Mouse (Mus musculus): ENCODE data around the gene Snx15. TPM values are rescaled to one million over a fixed set of nuclear protein-coding genes. Genes with fewer than 3 reads are reported as not detected.

Snx15 gene
- total RNA-seq, 2 experiments from 2014 or later: 19.6 to 21.8 TPM

- no peak for DNase-seq
Measured at GRCm38 (mm10) chr19:6070571-6071250, 57.4 kb downstream of the Snx15 start.

GRCm38 (mm10) chr19:6069851-6070250, 58.3 kb downstream of the Snx15 start:
- DNase-seq: no peak

Other genes starting within 250 kb of the Snx15 start
- 1 to 10 TPM; 1.6 to 1.9 TPM for gene Tigd3, start 234.2 kb downstream of the Snx15 start, total RNA-seq (2021)
- gene Dpf2, start 215.3 kb downstream of the Snx15 start, total RNA-seq (2021): 100 to 1,000 TPM; 105 to 119 TPM
- 10 to 100 TPM; 10.8 to 11.2 TPM for gene Cdc42ep2, start 203.5 kb downstream of the Snx15 start, total RNA-seq (2021)
- gene Pola2, start 164.1 kb downstream of the Snx15 start, total RNA-seq (2021): 10 to 100 TPM; 21.3 to 28.0 TPM
- gene Slc22a20, start 142.2 kb downstream of the Snx15 start, total RNA-seq (2021): not detected
- 10 to 100 TPM; 31.3 to 40.0 TPM for gene Capn1, start 112.4 kb downstream of the Snx15 start, total RNA-seq (2021)
- 10 to 100 TPM; 40.5 to 43.7 TPM for gene Syvn1, start 81.7 kb downstream of the Snx15 start, total RNA-seq (2021)
- 10 to 100 TPM; 58.2 to 59.4 TPM for gene Mrpl49, start 70.5 kb downstream of the Snx15 start, total RNA-seq (2021)
- 1,000 to 10,000 TPM; 1,154 to 1,182 TPM for gene Fau, start 70.5 kb downstream of the Snx15 start, total RNA-seq (2021)
- gene Znhit2, start 67.1 kb downstream of the Snx15 start, total RNA-seq (2021): 10 to 100 TPM; 21.6 to 26.1 TPM
- 10 to 100 TPM; 14.3 to 15.9 TPM for gene Tm7sf2, start 59.9 kb downstream of the Snx15 start, total RNA-seq (2021)
- gene Vps51, start 51.1 kb downstream of the Snx15 start, total RNA-seq (2021): 10 to 100 TPM; 45.1 to 61.3 TPM
- not detected for gene Tmem262, start 48.3 kb downstream of the Snx15 start, total RNA-seq (2021)
- gene Gm28374, start 46.0 kb downstream of the Snx15 start, total RNA-seq (2021): not detected
- 10 to 100 TPM; 33.5 to 33.6 TPM for gene Zfpl1, start 43.3 kb downstream of the Snx15 start, total RNA-seq (2021)
- gene Cdca5, start 43.3 kb downstream of the Snx15 start, total RNA-seq (2021): 1 to 10 TPM; 7.0 to 7.1 TPM
- under 1 TPM in 1 of 2 experiments, not detected in 1; 0.82 TPM for gene AC131692.1, start 33.9 kb downstream of the Snx15 start, total RNA-seq (2021)
- under 1 TPM; 0.24 to 0.30 TPM for gene Naaladl1, start 22.5 kb downstream of the Snx15 start, total RNA-seq (2021)
- 10 to 100 TPM; 15.9 to 17.2 TPM for gene Sac3d1, start 9.7 kb downstream of the Snx15 start, total RNA-seq (2021)
- gene Batf2, start 12.7 kb upstream of the Snx15 start, total RNA-seq (2021): 1 to 10 TPM in 1 of 2 experiments, under 1 TPM in 1; 0.57 to 1.6 TPM
- gene Arl2, start 13.2 kb upstream of the Snx15 start, total RNA-seq (2021): 10 to 100 TPM; 63.1 to 63.7 TPM
- gene Majin, start 56.1 kb upstream of the Snx15 start, total RNA-seq (2021): under 1 TPM; 0.72 to 0.79 TPM
- gene Gpha2, start 98.1 kb upstream of the Snx15 start, total RNA-seq (2021): 10 to 100 TPM; 16.9 to 18.2 TPM
- gene Ppp2r5b, start 107.6 kb upstream of the Snx15 start, total RNA-seq (2021): 10 to 100 TPM; 52.9 to 56.9 TPM
- 10 to 100 TPM; 25.0 to 30.2 TPM for gene Atg2a, start 113.4 kb upstream of the Snx15 start, total RNA-seq (2021)
- 100 to 1,000 TPM; 104 to 106 TPM for gene Ehd1, start 148.4 kb upstream of the Snx15 start, total RNA-seq (2021)
- 10 to 100 TPM; 10.3 to 11.6 TPM for gene Cdc42bpg, start 178.2 kb upstream of the Snx15 start, total RNA-seq (2021)
- gene Men1, start 206.7 kb upstream of the Snx15 start, total RNA-seq (2021): 10 to 100 TPM; 37.1 to 38.7 TPM
- 10 to 100 TPM; 35.9 to 54.6 TPM for gene Map4k2, start 212.8 kb upstream of the Snx15 start, total RNA-seq (2021)
- gene Sf1, start 235.4 kb upstream of the Snx15 start, total RNA-seq (2021): 100 to 1,000 TPM; 166 to 186 TPM